Mouse (Mus musculus) left cerebral cortex, adult 2 months (tissue): ENCODE measurements around the gene Chrm3. TPM values are rescaled to one million over a fixed set of nuclear protein-coding genes. Genes with fewer than 3 reads are reported as not detected.

Experiments
- DNase-seq, 2 experiments: peaks; one replicate each; pipeline ENCODE4 v3.0.0; 2021 to 2022; ENCODE audit warnings: low spot score in 2 of 2, mixed read lengths in 1 of 2; ENCODE audit errors: extremely low spot score in 1 of 2
- H3K27ac ChIP-seq: fragments of 200-600 bp; 2 replicates; pipeline ENCODE4 v1.8.1; 2022
- H3K4me3 ChIP-seq: fragments of 200-600 bp; 2 replicates; pipeline ENCODE4 v1.8.1; 2022
- CTCF ChIP-seq: fragments of 200-600 bp; IDR thresholded peaks from 2 replicates; pipeline ENCODE4 v1.8.1; 2022; ENCODE audit warnings: antibody characterized with exemption, mild to moderate bottlenecking, moderate library complexity
- intact Hi-C: fragments of 180-260 bp; cut with DNase I; formaldehyde crosslinking; loops from one replicate; pipeline ENCODE4 v1.15.1; 2025
- total RNA-seq, 2 experiments: library from RNA; stranded (reverse); gene quantifications; 2 replicates each; pipeline ENCODE4 v1.2.3; 2021

Gene Chrm3
- total RNA-seq, 2 experiments from 2014 or later: 52.6 to 55.0 TPM

DNA sequence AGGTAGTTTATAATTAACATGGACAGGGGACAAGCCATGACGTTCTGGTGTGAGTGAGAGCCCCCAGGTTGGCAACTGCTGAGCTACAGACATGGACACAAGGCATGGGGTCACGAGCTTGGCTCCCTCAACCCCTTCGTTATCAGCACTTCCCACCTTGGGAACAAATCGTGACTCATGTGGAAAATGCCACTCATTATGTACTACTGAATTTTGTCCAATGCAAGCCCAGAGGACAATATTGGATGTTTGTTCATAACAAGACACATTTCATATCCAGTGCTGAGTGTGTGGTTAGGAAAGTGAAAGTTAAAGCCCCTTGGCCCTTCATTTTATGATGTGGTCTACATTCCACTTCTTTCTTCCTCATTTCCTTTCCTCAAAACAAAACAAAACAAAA, 140.2 kb downstream of the Chrm3 start:
- Histone ChIP-seq H3K4me3 (no peak overlapping the region), H3K27ac (no peak overlapping the region)
- intact Hi-C loops: no loop called here
- no peak for DNase-seq
- TF ChIP-seq CTCF: no peak

DNA sequence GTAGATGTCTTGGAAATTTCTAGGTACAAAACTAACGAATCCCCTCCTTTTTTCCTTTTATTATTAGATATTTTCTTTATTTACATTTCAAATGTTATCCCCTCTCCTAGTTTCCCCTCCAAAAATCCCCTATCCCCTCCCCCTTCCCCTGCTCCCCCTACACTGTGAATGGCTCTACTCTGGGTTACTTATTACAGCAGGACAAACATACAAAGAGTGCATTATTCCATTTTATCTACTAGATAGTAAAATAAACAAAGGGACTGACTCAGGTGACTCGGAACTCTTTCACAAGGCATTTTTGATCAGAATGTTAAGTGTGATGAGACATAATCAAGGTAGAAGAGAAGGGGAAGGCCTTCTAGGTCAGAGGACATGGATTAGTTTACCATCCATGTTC, 148.5 kb downstream of the Chrm3 start:
- Histone ChIP-seq H3K27ac (no peak overlapping the region), H3K4me3 (no peak overlapping the region)
- intact Hi-C loops: no loop called here
- no peak for DNase-seq
- no peak for TF ChIP-seq CTCF

DNA sequence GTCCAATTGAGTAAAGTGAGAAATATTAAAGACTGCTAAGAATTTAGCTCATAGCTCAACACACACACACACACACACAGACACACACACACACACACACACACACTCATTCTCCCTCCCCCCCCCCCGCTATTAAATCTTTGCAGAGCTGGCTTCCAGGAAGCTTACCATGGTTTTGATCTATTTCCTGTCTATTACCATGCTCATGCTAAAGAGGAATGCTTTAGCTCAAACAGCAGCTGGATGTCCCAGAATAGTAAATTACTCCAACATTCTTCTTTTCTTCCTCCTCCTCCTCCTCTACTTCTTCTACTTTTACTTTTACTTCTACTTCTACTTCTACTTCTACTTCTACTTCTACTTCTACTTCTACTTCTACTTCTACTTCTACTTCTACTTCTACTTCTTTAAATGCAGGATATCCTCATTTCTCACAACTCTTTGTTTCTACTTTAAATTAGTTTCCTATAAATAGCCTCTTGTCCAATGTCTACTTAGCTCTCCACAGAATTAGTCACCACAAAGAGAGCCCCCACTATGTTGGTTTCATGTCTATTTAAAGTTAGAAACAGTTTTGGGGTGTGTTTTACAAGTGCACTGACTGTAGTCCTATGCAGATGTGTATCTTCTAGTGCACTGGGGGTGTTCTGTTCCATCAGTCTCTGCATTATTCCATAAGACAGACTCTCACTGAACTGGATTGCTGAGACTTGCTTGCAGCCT, 150.0 kb downstream of the Chrm3 start:
- no peak overlapping the region for H3K27ac ChIP-seq
- no peak for DNase-seq
- no peak overlapping the region for H3K4me3 ChIP-seq
- intact Hi-C loops: no loop called here
- TF ChIP-seq CTCF: no peak

DNA sequence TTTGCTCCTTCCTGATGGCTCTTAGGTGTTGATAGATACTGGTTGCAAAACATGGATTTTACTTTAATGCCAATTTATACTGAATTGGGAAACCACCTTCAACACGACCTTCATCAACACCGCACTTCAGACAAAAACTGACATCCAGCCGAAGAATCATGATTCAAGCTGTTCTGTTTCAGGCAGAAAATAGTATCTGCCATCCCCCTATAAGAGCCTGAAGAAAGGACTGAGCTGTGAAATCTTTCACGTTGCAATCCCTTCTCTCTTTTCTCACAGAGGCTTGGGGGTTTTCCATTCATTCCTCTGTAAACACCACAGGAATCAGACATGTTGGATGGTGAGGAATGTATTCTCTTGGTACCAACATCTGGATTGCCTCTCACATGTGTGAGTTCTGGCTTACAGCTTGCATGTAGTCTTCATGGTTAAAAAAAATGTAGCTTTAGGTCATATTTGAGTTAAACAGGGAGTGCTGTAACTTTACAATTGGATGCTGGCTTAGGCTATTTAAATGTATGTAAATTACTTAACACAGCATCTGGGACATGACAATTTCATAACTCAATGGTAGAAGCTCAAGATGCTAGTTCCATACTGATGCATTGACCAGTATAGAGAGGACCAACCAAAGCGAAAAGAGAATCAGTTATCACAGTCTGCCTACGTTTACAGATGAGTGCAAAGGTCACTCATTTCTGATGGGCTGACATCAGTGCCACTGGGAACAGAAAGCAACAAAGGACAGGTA, 161.3 kb downstream of the Chrm3 start:
- peak overlapping the region; percentile 84 for H3K27ac ChIP-seq
- TF ChIP-seq CTCF: no peak
- H3K4me3 ChIP-seq: no peak overlapping the region
- DNase-seq: no peak
- intact Hi-C loops: loop anchor here (5.0 kb wide), 1 partner anchor 38 kb away; no protein-coding TSS in a partner anchor

GRCm38 (mm10) chr13:10189829-10190228, 170.8 kb downstream of the Chrm3 start:
- no peak for DNase-seq
- intact Hi-C loops: no loop called here
- Histone ChIP-seq H3K27ac (no peak overlapping the region), H3K4me3 (no peak overlapping the region)
- TF ChIP-seq CTCF: no peak

GRCm38 (mm10) chr13:10187926-10188325, 172.7 kb downstream of the Chrm3 start:
- DNase-seq: no peak
- TF ChIP-seq CTCF: no peak
- intact Hi-C loops: no loop called here

GRCm38 (mm10) chr13:10183837-10184236, 176.8 kb downstream of the Chrm3 start:
- intact Hi-C loops: no loop called here

More at GRCm38 (mm10) chr13:10187926-10188325, 172.7 kb downstream of the Chrm3 start:
- H3K27ac ChIP-seq: no peak overlapping the region
- H3K4me3 ChIP-seq: no peak overlapping the region

DNA sequence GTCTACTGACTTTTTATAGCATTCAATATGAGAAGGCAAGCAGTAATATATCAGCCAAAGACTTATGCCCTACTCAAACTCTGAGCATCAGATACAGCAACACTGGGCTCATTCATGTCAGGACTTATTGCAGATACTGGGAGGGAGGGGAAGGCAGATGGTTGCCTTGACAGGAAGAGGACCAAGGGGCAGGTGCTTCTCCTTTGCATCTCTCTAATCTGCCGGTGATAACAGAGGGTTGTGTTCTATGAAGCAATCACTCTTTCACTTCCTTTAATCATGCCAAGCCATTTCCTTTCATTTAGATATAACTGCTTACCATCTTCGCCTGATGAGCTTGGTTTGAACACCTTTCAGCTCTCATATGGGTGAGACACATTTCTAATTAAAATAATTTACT, 177.9 kb downstream of the Chrm3 start:
- TF ChIP-seq CTCF: no peak
- intact Hi-C loops: no loop called here
- Histone ChIP-seq H3K4me3 (no peak overlapping the region), H3K27ac (no peak overlapping the region)
- DNase-seq: no peak

More at GRCm38 (mm10) chr13:10183837-10184236, 176.8 kb downstream of the Chrm3 start:
- DNase-seq: no peak
- Histone ChIP-seq H3K27ac (no peak overlapping the region), H3K4me3 (no peak overlapping the region)
- TF ChIP-seq CTCF: no peak

DNA sequence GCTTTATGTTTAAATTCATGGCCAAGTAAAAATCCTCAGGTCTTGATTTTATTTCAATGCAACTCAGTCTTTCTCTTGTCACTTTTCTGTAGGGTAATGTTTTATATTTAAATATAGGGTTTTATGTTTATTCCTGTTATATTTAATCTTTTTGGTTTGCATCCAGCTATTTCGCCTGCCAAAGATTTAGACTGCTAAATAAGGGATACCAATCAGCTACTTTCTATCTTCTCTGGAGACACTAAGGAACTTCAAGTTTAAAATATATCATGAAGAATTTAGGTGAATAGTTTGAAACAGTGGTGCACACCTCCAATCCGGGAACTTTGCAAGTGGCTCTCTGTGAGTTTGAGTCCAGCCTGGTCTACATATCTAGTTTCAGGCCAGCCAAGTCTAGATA, 190.1 kb downstream of the Chrm3 start:
- intact Hi-C loops: no loop called here
- DNase-seq: no peak

DNA sequence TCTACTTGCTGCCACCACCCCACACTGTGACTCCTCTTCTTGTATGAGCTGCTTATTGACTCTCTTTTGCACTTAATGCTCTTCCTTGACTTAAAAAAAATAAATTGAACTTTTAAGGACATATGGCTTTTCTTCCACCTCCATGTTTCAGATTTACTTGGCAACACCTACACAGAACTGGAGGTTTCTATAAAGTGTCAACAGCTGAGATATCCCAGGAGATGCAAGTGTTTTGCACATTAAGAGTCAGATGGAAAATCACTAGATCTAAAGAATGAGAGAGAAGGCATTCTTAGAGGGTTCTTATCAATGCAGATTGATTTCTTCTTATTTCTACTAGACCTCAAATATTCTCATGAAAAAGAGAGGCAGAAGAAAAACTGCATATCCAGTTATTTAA, 197.3 kb downstream of the Chrm3 start:
- Histone ChIP-seq H3K4me3 (no peak overlapping the region), H3K27ac (peak overlapping the region; percentile 61; the same call in 1 of the 2 replicates)
- no peak for DNase-seq
- TF ChIP-seq CTCF: no peak
- intact Hi-C loops: no loop called here

More for the DNA sequence above, 190.1 kb downstream of the Chrm3 start:
- Histone ChIP-seq H3K27ac (no peak overlapping the region), H3K4me3 (no peak overlapping the region)
- no peak for TF ChIP-seq CTCF

- Histone ChIP-seq H3K27ac (no peak overlapping the region), H3K4me3 (no peak overlapping the region)
- no peak for DNase-seq
- intact Hi-C loops: no loop called here
- no peak for TF ChIP-seq CTCF
These were observed 203.2 kb downstream of the Chrm3 start for GRCm38 (mm10) chr13:10157496-10157895.

DNA sequence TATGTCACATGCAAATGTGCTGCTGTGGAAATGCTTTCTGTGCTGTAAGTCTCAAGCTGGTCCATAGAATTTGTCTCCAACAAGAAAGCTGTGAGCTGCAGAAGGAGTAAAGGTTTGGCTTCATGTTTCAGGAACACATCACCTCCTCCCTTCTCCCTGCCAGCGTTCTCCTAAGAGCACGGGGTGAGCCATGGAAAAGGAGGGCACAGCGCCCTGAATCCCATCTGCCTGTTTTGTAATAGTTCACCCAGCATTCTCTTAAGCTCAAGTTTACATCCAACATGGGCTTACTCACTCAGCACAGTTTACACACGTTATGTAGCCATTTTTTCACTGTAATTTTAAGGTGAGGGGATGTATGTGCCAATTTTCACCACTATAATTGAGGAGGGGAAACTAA, 220.1 kb downstream of the Chrm3 start:
- no peak for TF ChIP-seq CTCF
- DNase-seq: no peak
- no peak overlapping the region for H3K27ac ChIP-seq
- intact Hi-C loops: no loop called here
- H3K4me3 ChIP-seq: no peak overlapping the region
